Mouse (Mus musculus) G1E (cell line): Measurements from ENCODE around the gene Prkar1b. TPM values are rescaled to one million over a fixed set of nuclear protein-coding genes. Genes with fewer than 3 reads are reported as not detected.

Experiments
- ATAC-seq: 2 replicates; pipeline ENCODE4 v1.8.0; 2016; ENCODE audit warnings: mild to moderate bottlenecking; ENCODE audit not compliant: insufficient number of reproducible peaks, poor library complexity, low FRiP score, severe bottlenecking; ENCODE audit errors: extremely low read depth
- DNase-seq: peaks from one replicate; pipeline ENCODE4 v3.0.0; 2012; ENCODE audit warnings: low spot score
- H3K27me3 ChIP-seq: 2 replicates; pipeline ENCODE4 v1.6.1; 2012; ENCODE audit warnings: mild to moderate bottlenecking, low read length, inconsistent platforms; ENCODE audit not compliant: insufficient read depth
- H3K36me3 ChIP-seq: replicated peaks from 2 replicates; pipeline ENCODE3; 2012; ENCODE audit warnings: mild to moderate bottlenecking, inconsistent platforms
- H3K4me1 ChIP-seq: 2 replicates; pipeline ENCODE4 v1.6.1; 2012; ENCODE audit warnings: low read depth, low read length, inconsistent platforms, mixed read lengths; ENCODE audit not compliant: insufficient read depth
- H3K4me3 ChIP-seq: 2 replicates; pipeline ENCODE4 v1.5.1; 2012; ENCODE audit warnings: low read depth, mild to moderate bottlenecking, inconsistent platforms, low read length, moderate library complexity, mixed read lengths
- H3K9me3 ChIP-seq: replicated peaks from 2 replicates; pipeline ENCODE4 v1.6.1; 2012; ENCODE audit warnings: inconsistent platforms
- CTCF ChIP-seq: IDR thresholded peaks from 2 replicates; pipeline ENCODE4 v1.5.1; 2012; ENCODE audit warnings: low read depth, low read length, inconsistent platforms, mixed read lengths
- GATA1 ChIP-seq: IDR thresholded peaks from 2 replicates; pipeline ENCODE4 v1.6.1; 2012; ENCODE audit warnings: borderline replicate concordance, low read length, inconsistent platforms, mixed read lengths
- GATA2 ChIP-seq: IDR thresholded peaks from 2 replicates; pipeline ENCODE4 v1.6.1; 2012; ENCODE audit warnings: low read depth, low read length, inconsistent platforms, borderline replicate concordance
- POLR2AphosphoS5 ChIP-seq: IDR thresholded peaks from 2 replicates; pipeline ENCODE4 v1.6.1; 2012; ENCODE audit warnings: low read depth, low read length, inconsistent platforms; ENCODE audit not compliant: insufficient replicate concordance
- TAL1 ChIP-seq: conservative IDR thresholded peaks from 2 replicates; pipeline ENCODE4 v1.6.1; 2012; ENCODE audit warnings: low read depth, low read length, inconsistent platforms, mixed read lengths
- polyA plus RNA-seq: library from polyadenylated mRNA; stranded (reverse); fragments of >175 nt; gene quantifications from 2 replicates; pipeline ENCODE4 v1.2.3, GENCODE M21; 2012
- total RNA-seq, 2 experiments: library from RNA; stranded (forward) in 1 of 2; stranded (reverse) in 1 of 2; fragments of 200-1000 nt in 1 of 2; fragments of >200 nt in 1 of 2; fragmentation: Nextera tagmentation in 1 of 2; gene quantifications; 2 replicates each; pipeline ENCODE4 v1.2.3; 2014 to 2017

Prkar1b gene
- total and polyA plus RNA-seq, 3 experiments = 1.3 TPM; not detected in 2

DNA sequence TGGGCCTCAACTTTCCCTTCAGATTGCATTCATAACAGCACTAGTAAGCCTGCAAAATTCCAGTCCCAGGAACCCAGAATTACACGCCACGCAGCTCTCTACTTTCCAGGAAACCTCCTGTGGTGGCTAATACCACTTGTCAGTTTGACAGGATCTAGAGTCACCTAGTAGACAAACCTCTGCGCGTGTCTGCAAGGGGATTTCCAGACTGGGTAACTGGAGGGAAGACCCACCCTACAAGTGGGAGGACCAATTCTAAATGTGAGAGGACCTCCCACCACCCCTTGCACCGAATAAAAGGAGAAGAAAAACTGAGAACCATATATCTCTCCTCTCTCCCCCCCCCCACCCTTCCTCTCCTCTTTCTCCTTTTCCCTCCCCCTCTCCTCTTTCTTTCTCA is 103.2 kb downstream of the Prkar1b start:
- Histone ChIP-seq H3K4me1 (no peaks in the 10 kb centered on the region), H3K36me3 (no peaks in the 10 kb centered on the region), H3K4me3 (no peak overlapping the region), H3K9me3 (no peaks in the 10 kb centered on the region), H3K27me3 (peaks cover 5% of the 10 kb centered on the region; the same call in 1 of the 2 replicates)
- no peak for TF ChIP-seq CTCF
- no peak for TF ChIP-seq POLR2AphosphoS5
- TF ChIP-seq TAL1 = no peak
- TF ChIP-seq GATA2 = no peak
- no peak for TF ChIP-seq GATA1
- DNase-seq = no peak
- no peak for ATAC-seq

DNA sequence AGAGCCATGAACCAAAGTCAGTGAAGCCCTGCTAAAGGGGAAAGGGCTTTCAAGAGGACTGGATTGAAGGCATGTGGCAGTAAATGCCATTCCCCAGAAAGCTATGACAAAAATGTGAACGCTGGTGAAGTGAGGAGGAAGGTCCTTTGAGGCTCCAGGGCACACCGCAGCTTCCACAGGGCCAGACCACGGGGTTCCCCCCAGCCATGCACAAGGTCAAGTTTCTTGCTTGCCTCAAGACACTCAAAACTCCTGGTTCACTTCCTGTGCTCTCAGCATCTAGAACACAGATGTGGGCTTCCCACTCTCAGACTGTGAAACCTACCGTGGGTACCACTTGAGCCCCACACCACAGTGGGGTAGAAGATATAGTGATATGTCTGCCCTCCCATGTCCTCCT is 106.3 kb downstream of the Prkar1b start:
- no peak overlapping the region for H3K4me3 ChIP-seq
- H3K36me3 ChIP-seq = no peaks in the 10 kb centered on the region
- TF ChIP-seq TAL1 = no peak
- TF ChIP-seq POLR2AphosphoS5 = no peak
- no peak for TF ChIP-seq GATA1
- ATAC-seq (no peak), DNase-seq (no peak)
- peaks cover 2% of the 10 kb centered on the region; the same call in 1 of the 2 replicates for H3K27me3 ChIP-seq
- H3K9me3 ChIP-seq = no peaks in the 10 kb centered on the region
- no peaks in the 10 kb centered on the region for H3K4me1 ChIP-seq

DNA sequence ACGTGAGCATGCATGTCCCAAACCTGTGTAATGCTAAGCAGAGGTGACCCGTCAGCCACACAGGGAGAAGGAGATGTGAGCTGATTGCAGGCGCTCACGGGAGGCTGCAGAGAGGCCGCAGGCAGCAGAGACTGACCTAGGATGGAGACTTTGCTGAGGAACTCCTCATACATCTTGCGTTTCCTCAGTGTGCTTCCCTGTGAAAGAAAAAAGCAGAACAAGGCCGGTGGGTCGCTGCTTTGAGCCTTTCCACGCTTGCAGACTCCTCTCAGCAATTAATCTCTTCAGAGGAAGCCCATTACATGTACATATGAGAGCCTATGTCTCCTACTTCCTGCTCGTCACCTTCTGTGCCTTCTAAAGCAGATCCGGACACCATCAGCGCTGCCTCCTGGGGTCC is 107.5 kb downstream of the Prkar1b start:
- DNase-seq = no peak
- peaks cover 2% of the 10 kb centered on the region; the same call in 1 of the 2 replicates for H3K27me3 ChIP-seq
- TF ChIP-seq TAL1 (no peak), CTCF (no peak), POLR2AphosphoS5 (no peak)
- no peak overlapping the region for H3K4me3 ChIP-seq
- no peaks in the 10 kb centered on the region for H3K4me1 ChIP-seq
- ATAC-seq = no peak
- H3K36me3 ChIP-seq = no peaks in the 10 kb centered on the region
- H3K9me3 ChIP-seq = no peaks in the 10 kb centered on the region

DNA sequence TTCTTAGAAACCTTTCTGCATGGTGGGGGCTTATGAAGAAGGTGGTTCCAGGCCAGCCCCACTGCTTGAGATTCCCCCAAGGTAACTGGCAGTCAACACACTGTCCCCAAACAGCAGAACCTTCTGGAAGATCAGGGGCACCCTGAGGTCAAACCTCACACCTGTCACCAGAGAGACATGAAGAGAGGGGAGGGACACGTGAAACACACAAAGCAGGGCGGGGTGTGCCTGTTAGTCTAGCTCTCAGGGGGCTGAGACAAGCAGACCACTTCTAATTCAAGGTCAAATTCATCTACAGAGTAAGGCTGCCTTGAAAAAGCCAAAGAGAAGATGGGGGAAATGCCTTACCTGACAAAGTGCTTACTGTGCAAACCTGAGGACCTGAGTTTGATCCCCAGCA is 114.6 kb downstream of the Prkar1b start:
- Histone ChIP-seq H3K27me3 (no peaks in the 10 kb centered on the region), H3K4me1 (no peaks in the 10 kb centered on the region), H3K36me3 (no peaks in the 10 kb centered on the region), H3K9me3 (no peaks in the 10 kb centered on the region), H3K4me3 (no peak overlapping the region)
- TF ChIP-seq POLR2AphosphoS5 (no peak), CTCF (no peak), TAL1 (no peak), GATA1 (no peak), GATA2 (no peak)
- ATAC-seq = no peak
- no peak for DNase-seq

DNA sequence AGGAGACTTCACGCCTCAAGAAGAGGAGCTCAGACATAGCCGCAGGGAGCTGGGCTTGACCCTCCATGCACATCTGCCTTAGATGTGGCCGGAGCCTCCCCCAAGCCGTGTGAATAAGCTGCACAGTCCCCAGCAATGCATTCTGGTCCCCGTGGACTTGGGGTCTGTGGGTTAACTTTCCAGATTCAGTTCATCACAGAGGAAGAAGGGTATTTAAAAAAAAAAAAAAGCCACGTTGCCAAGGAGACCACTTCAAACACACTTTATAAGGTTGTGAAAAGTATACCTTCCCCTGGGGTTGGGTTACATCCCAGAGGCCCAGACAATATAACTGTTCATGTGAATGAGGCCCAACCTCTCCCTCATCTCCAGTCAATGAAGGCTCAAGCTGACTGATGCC is 115.1 kb downstream of the Prkar1b start:
- Histone ChIP-seq H3K4me3 (no peak overlapping the region), H3K4me1 (no peaks in the 10 kb centered on the region), H3K36me3 (no peaks in the 10 kb centered on the region), H3K27me3 (no peaks in the 10 kb centered on the region), H3K9me3 (no peaks in the 10 kb centered on the region)
- ATAC-seq (no peak), DNase-seq (no peak)
- TF ChIP-seq GATA1 (no peak), CTCF (no peak), TAL1 (no peak), POLR2AphosphoS5 (no peak), GATA2 (no peak)

DNA sequence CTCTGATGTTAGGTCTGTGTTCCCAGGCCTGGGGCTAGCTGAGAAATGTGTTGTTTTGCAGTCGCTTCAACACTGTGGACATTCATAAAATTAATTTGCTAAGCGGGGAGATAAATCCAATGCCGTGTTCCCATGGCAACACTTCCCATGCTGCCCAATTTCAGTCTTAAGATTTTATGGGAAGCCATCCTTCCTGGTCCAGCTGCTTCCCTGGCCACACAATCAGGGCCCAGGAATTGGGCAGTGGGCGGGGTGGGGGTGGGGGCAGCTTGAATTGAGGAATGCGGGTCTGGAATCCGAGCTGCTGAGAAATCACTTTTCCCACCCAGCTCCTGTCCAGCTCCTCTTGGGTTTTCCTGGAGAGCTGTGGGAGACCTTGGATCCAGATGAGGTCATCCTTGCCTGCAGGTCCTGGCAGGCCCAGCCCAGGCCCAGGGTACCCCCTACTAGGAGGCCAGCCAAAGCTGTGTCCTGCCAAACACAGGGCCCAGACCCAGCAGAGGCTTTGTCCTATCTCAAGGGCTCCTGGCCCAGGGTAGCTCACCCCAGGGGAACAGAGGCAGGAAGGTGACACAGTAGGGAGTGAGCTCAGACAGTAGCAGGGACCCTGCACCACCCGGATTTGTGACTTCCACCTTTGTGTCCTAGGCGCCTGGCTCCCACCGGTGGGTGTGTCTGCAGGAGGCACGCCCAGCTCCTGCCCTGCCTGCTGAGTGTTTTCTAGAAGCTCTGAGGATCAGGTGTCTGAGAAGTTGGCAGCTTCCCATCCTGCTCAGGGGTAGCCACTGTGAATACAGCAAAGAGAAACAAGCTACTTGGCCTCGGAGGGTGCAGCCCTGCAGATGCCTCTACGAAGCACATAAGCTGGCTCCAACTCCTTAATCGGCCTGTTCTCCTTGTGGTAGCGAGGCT is 116.1 kb downstream of the Prkar1b start:
- DNase-seq (no peak), ATAC-seq (no peak)
- no peak for TF ChIP-seq POLR2AphosphoS5
- TF ChIP-seq TAL1 = no peak
- TF ChIP-seq GATA1 = no peak
- no peak for TF ChIP-seq CTCF
- H3K27me3 ChIP-seq = no peaks in the 10 kb centered on the region
- H3K36me3 ChIP-seq = no peaks in the 10 kb centered on the region
- H3K4me3 ChIP-seq = no peak overlapping the region
- no peaks in the 10 kb centered on the region for H3K4me1 ChIP-seq
- no peaks in the 10 kb centered on the region for H3K9me3 ChIP-seq

DNA sequence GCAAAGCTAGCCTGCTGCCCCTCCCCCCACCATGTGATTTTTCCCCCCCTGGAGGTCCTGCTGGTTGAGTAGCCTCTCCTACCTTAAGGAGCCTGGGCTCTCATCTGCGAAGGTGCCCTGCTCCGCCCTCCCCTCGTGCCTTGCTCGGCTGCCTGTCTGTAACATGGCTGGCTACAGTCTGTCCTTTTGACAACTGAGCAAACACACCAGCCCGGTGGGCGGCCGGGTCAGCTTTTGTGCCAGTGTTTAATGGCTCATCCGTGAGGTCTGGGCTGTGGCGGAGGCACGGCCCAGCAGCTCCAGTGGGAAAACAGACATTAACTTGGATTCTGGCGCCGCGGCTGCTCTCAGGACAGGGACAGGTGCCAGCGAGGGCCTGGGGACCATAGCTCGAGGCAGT is 122.2 kb downstream of the Prkar1b start:
- Histone ChIP-seq H3K4me1 (no peaks in the 10 kb centered on the region; the same call in 1 of the 2 replicates), H3K27me3 (no peaks in the 10 kb centered on the region; the same call in 1 of the 2 replicates), H3K9me3 (no peaks in the 10 kb centered on the region), H3K36me3 (no peaks in the 10 kb centered on the region), H3K4me3 (no peak overlapping the region)
- TF ChIP-seq CTCF = no peak
- TF ChIP-seq TAL1 = no peak
- no peak for TF ChIP-seq GATA1
- no peak for TF ChIP-seq POLR2AphosphoS5
- TF ChIP-seq GATA2 = no peak
- ATAC-seq (no peak), DNase-seq (no peak)
